Mouse (Mus musculus): ENCODE data around the gene Ints4. TPM values are rescaled to one million over a fixed set of nuclear protein-coding genes. Genes with fewer than 3 reads are reported as not detected.
A peak's percentile ranks its signal among the peaks of the same experiment; 100 is the strongest.
"Not testable (repeated sequence)": the region's sequence is repeated elsewhere in the genome, so short reads cannot be mapped to it uniquely, and the experiment has no call there.

Ints4 gene
- total RNA-seq (2015) (80.7 and 124 TPM in 2 replicates), total RNA-seq (2017) (44.6 and 62.6 TPM in 2 replicates)

DNA sequence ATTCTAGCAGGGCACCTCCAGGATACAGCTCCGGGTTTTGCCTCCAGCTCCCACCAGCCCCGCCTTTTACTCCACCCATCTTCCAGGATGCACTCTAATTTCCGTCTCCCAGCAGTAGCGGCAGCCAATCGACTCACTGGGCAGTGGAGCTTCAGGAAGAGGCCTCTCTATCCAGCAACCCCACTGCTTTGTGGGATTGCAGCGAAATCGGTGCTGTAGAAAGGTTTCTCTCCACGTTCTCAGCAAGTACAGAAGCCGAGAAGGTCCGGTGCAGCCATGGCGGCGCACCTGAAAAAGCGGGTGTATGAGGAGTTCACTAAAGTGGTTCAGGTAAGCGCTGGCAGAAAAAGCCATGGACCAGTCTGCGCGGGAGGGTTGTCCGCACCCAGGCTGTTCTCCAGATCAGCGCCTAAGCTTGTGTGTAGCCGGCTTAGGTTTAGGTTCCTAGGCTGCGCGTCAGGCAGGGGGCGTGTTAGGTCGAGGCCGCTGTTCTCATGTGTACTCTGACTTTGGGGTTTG is at the start of gene Ints4:
Ints4 (plus strand) TSS at position 136 of the 519 bp plus-strand sequence.
- peak; percentile 99 for ATAC-seq (replicated peaks; ENCODE audit: poor library complexity)

- not testable (repeated sequence) for ATAC-seq (replicated peaks; ENCODE audit: poor library complexity)
Measured at GRCm38 (mm10) chr7:97433517-97433916, 47.2 kb upstream of the Ints4 start.

DNA sequence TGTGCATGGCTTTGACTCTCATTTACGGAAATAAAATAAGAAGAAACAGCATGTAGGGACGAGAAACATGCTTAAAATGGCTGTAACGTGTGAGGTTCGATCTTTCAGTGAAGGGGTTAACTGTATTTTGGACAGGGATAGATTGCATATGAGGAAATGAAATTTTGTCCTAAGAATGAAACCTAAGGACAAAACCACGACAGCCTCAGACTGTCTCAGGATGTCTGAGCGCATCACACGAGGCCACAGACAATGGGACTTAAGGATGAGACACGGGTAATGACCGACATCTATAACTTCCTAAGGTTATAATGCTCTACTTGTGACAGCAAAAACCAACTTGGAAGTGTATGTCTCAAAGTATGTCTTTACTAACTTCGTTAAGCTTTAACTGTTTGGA is 46.2 kb upstream of the Ints4 start:
- ATAC-seq (replicated peaks; ENCODE audit: poor library complexity) = peak; percentile 57

GRCm38 (mm10) chr7:97438986-97439385 is 41.8 kb upstream of the Ints4 start:
- no peak for ATAC-seq (replicated peaks; ENCODE audit: poor library complexity)

DNA sequence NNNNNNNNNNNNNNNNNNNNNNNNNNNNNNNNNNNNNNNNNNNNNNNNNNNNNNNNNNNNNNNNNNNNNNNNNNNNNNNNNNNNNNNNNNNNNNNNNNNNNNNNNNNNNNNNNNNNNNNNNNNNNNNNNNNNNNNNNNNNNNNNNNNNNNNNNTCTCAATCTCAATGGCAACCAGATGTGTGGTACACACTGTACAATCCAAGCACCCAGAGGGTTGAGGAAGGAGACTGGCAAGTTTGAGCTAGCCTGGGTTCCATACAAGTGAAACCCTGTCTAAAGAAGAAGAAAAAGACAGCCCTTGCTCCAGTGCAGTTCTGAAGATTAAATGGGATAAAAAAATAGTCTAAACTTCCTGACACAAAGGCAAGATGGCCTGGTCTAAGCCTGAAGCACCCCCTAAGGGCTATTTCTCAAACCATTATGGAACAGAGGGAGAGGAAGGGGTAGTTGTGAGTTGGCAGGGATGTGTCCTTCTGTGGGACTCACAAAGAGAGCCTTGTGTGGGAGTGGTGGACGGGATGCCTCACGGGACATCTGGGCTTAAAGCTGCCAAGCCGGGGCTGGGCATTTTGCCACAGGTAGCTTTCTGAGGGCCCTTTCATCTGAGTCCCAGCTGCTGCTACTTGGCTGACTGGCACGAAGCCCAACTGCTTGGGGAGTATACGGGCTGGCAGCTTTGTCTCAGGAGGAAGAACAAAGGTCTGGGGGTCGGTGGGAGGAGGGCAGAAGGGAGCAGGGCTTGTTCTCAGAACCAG is 34.4 kb upstream of the Ints4 start:
- ATAC-seq (replicated peaks; ENCODE audit: poor library complexity) = peak; percentile 78

- ATAC-seq (replicated peaks; ENCODE audit: poor library complexity) = no peak
Measured at GRCm38 (mm10) chr7:97447050-97447531, 33.7 kb upstream of the Ints4 start.

GRCm38 (mm10) chr7:97451023-97451422 is 29.7 kb upstream of the Ints4 start, which contains the start of gene Kctd14:
Kctd14 (plus strand) TSS chr7:97451323.
- not testable (repeated sequence) for ATAC-seq (replicated peaks; ENCODE audit: poor library complexity)

- ATAC-seq (replicated peaks; ENCODE audit: poor library complexity) = no peak
Measured at GRCm38 (mm10) chr7:97452196-97452595, 28.6 kb upstream of the Ints4 start.

DNA sequence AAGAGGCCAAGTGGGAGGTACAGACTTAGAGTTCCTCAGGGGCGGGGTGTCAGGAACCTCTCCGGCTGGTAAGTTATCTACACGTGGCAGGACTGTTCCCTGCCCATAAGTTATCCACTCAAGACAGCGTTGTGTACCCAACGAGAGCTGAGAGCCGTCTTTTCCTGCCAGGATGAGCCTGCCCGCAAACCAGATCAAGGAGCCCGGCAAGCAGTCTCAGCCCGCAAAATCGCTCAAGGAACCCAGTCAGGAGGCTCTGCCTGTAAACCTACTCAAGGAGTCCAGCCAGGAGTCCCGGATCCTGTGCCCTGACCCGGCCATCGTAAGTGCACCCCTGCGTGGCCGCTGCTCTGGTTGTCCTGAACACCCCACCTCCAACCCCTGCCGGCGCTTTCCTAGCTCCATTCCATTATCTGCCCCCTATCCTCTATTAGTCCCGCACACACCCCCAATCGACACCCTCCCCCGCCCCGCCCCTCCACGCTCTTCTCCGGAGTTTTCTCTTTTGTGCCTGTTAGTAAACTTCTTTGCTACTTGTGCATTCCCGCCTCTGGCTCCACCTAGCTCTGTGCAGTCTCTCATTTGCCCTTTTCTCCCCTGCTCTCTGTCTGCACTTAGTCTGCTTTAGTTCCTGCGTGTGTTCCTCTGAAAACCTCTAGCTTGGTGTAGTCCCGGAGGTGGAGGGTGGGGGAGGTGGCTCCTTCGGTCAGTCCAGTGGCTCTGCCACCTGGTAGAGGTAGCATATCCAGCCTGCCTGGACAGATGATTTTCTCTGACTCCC is 27.4 kb upstream of the Ints4 start:
- ATAC-seq (replicated peaks; ENCODE audit: poor library complexity) = peak; percentile 89

GRCm38 (mm10) chr7:97454795-97455194 is 26.0 kb upstream of the Ints4 start:
- ATAC-seq (replicated peaks; ENCODE audit: poor library complexity) = no peak

- peak; percentile 21; the same call in 1 of the 2 replicates for ATAC-seq (replicated peaks; ENCODE audit: poor library complexity)
Measured at GRCm38 (mm10) chr7:97455577-97455976, 25.2 kb upstream of the Ints4 start.

GRCm38 (mm10) chr7:97473001-97473400 is 7.8 kb upstream of the Ints4 start:
- ATAC-seq (replicated peaks; ENCODE audit: poor library complexity) = no peak

GRCm38 (mm10) chr7:97479349-97479748 is 1.4 kb upstream of the Ints4 start:
- ATAC-seq (replicated peaks; ENCODE audit: poor library complexity) = no peak

GRCm38 (mm10) chr7:97480290-97480689 is 466 bp upstream of the Ints4 start:
- ATAC-seq (replicated peaks; ENCODE audit: poor library complexity) = no peak

- ATAC-seq (replicated peaks; ENCODE audit: poor library complexity) = no peak
Measured at GRCm38 (mm10) chr7:97483378-97483777, 2.6 kb downstream of the Ints4 start.

- ATAC-seq (replicated peaks; ENCODE audit: poor library complexity) = no peak
Measured at GRCm38 (mm10) chr7:97491157-97491556, 10.4 kb downstream of the Ints4 start.

DNA sequence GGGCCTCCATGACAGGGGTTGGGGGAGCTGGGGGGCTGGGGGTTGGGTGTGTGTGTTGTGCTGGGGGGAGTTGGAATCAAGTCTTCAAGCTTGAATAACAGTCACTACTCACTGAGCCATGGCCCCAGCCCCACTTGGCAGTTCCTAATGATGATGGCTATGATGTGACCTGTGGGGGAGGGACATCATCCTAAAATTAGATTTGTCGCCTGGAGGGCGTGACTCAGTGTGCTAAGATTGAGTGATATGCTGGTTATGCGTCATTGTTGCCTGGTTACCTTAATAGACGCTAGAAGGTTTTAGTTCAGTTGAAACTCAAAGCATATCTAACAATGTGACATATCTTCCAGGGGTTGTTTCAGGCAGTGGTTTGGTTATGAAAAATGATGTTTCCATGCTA is 11.7 kb downstream of the Ints4 start:
- peak; percentile 57 for ATAC-seq (replicated peaks; ENCODE audit: poor library complexity)

DNA sequence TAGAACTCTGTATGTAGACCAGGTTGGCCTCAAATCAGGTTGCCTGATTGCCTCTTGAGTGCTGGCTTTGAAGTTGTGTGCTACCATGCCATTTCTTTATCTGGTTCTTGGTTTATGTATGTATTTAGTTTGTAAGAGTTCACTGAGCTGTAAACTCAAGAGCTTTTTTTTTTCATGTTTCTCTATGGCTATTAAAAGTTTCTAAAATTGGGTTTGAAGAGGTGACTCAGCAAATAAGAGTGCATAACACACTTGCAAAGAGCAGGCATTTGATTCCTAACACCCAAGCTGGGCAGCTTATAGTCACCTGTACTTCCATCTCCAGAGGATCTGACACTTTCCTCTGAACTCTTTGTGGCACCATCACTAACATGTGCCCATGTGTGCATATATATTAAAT is 14.3 kb downstream of the Ints4 start:
- no peak for ATAC-seq (replicated peaks; ENCODE audit: poor library complexity)

DNA sequence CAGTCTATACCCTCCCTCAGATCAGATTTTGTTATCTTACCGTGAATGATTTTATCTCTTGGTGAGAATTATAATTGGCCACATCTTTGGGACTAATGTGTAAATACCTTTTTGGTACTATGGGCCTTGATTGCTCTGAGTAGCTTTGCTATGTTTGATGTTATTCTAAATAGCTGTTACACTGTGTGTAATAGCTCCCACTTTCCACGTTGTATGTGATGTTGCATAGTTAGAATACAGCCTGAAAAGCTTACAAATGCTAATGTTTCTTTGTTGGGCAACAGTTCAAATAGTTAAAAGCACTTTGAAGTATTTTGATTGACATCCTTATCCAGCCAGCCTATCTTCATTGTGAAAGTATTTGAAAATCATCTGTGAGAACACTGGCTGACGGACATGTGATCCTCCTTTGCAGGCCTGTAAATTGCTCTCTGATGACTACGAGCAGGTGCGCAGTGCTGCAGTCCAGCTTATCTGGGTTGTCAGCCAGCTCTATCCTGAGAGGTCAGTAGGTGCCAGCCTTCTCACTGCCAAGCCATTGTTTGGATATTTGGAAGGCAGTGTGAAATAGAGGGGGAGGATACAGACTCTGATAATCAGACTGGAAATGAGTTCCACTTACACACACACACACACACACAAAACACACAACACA is 19.9 kb downstream of the Ints4 start:
- ATAC-seq (replicated peaks; ENCODE audit: poor library complexity) = no peak

DNA sequence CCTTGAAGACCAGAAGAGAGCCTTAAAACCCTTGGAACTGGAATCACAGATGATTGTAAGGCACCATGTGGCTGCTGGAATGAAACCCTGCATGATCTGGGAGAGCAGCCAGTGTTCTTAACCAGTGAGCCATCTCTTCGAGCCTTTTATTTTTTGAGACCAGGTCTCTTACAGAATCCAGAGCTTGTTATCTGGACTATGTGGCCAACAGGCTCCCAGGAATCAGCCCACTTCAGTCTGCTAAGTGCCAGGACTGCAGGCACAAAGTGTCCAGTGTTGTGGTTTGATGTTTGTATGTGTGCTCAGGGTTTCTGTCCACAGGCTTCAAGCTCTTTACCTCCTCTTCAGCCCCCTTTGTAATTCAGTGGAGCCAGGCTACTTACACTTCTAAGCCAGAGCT is 34.0 kb downstream of the Ints4 start:
- ATAC-seq (replicated peaks; ENCODE audit: poor library complexity) = no peak

- ATAC-seq (replicated peaks; ENCODE audit: poor library complexity) = no peak
Measured at GRCm38 (mm10) chr7:97519935-97520334, 39.2 kb downstream of the Ints4 start.
